Mouse (Mus musculus): Measurements from ENCODE around the gene Ppp1r13b.

DNA sequence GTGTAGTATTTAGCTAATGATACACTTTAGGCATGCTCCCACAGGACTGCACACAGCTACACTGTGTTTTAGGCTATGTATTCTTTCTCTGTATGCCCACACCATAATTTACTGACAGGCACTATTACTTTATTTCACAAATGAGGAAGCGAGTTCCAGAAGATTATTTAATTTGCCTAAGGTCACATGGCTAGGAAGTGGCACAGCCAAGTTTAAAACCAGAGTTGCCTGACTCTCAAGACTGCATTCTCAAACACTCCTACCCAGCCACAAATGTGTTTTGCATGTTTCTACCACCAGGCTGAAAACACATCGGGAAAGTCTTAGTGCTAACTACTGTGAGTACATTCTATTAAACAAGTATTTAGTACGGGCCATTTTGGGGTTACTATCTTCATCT is 18.7 kb downstream of the Ppp1r13b start:
- TF ChIP-seq CTCF (IDR thresholded peaks at IDR 0.05), result no peak
- no peak for TF ChIP-seq EP300 (IDR thresholded peaks at IDR 0.05; ENCODE audit: insufficient read depth, low read depth, low read length)

Measured in heart, adult 2 months (tissue).